Mouse (Mus musculus) heart, postnatal 25 days (tissue): Measurements from ENCODE around the gene Slc35g1. TPM values are rescaled to one million over a fixed set of nuclear protein-coding genes. Genes with fewer than 3 reads are reported as not detected.

Experiments
- DNase-seq: peaks from one replicate; pipeline ENCODE4 v3.0.0; 2022; ENCODE audit warnings: low spot score
- intact Hi-C: fragments of 180-260 bp; cut with DNase I; formaldehyde crosslinking; loops from one replicate; pipeline ENCODE4 v1.15.1; 2025
- total RNA-seq, 2 experiments: library from RNA; stranded (reverse); gene quantifications; 2 replicates each; pipeline ENCODE4 v1.2.3; 2021

Gene Slc35g1
- total RNA-seq, 2 experiments from 2014 or later, result 1.7 to 1.8 TPM

DNA sequence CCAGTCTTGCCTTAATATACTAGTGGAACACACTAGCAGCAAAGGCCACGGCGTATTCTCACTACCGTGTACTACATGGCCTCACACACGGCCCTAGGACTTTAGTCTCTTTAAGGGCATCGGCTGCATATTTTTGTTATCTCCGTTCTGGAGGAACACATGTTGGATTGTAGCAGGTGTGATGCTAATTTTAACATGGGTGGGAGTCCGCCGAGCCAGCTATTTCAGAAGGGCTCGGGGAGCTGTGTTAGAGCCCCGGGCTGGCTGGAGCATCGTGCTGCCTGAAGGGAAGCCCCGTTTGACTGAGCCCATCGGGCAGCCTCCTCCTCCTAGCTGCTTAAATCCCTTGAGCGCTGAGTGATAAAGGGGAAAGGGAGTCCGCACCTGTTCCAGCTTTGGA, 39.4 kb downstream of the Slc35g1 start:
- no peak for DNase-seq
- intact Hi-C loops, result no loop called here

DNA sequence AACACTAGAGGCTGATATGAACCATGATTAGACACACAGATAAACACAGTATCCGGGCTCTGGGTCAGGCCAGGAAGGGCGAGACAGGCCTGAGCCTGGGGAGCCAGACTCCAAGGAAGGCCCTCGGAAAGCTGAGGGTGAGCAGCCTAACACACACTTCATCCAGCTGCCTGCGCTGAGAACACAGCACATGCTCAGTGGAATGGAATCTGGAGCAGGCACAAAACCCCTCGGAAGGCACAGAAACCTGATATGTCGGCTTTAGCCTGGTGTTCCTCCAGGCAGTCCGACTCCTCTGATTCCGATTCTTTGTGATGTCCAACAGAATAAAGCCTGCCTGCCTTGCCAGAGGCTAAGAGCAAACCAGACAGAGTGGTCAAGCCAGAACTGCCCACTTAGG, 46.1 kb downstream of the Slc35g1 start:
- intact Hi-C loops, result no loop called here
- no peak for DNase-seq

DNA sequence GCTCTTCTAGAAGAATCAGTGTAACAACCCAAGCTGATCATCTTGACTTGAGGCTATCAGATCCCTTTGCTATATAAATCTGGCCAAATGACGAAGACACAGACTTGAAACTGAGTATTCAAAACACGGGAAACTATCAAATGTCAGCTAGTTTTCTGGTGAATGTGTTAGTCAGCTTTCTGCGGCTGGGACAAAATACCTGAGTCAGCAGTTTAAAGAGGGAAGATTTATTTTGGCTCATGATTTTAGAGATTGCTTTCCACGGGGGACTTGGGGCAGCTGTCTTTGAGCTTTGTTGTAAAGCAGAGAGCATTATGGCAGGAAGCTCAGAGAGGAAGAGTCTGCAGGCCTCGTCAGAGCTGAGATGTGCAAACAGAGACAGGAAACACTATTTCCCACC, 50.0 kb downstream of the Slc35g1 start:
- DNase-seq, result no peak
- intact Hi-C loops, result no loop called here

Other genes starting within 250 kb of the Slc35g1 start
- 10 to 100 TPM; 12.3 to 12.4 TPM for gene Fra10ac1, start 171.8 kb upstream of the Slc35g1 start, total RNA-seq
- gene Lgi1, start 131.4 kb upstream of the Slc35g1 start, total RNA-seq, result 1 to 10 TPM; 2.9 to 5.0 TPM
- gene Plce1, start 85.1 kb downstream of the Slc35g1 start, total RNA-seq, result 10 to 100 TPM; 23.3 to 24.6 TPM